Mouse (Mus musculus): ENCODE results near the gene Slc2a5. TPM values are rescaled to one million over a fixed set of nuclear protein-coding genes. Genes with fewer than 3 reads are reported as not detected.

Slc2a5 gene
- polyA plus RNA-seq, 1 experiment from 2014 or later = 1.8 TPM

DNA sequence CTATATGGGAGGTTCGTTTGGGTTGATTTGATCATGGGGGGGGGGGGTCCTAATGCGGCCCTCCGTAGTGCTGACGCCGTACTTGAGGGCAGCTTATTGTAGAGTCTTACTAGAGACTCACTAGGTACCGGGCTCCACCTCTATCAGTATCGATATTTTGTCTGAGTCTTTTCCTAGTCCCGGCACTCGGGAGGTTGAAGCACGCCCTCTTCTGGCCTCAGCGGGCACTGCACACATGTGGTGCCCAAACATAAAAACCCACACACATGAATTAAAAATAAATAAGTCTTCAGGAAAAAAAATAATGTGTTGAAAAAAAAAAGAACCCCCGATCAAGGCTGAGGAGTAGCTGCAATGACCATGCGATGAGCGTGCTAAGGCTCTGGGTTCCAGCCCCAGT lies 54.9 kb downstream of the Slc2a5 start:
- Histone ChIP-seq H3K4me3 (ENCODE audit: low read depth, low read length) (no peak overlapping the region), H3K9ac (ENCODE audit: low read length) (no peak overlapping the region), H3K36me3 (ENCODE audit: control insufficient read depth, insufficient read depth, low read length) (no peaks in the 10 kb centered on the region), H3K4me1 (ENCODE audit: control insufficient read depth, insufficient read depth, low read length) (no peaks in the 10 kb centered on the region), H3K9me3 (ENCODE audit: control insufficient read depth, low read length) (no peaks in the 10 kb centered on the region), H3K27me3 (ENCODE audit: control insufficient read depth, insufficient read depth, low read length) (no peaks in the 10 kb centered on the region), H3K4me2 (ENCODE audit: low read depth, severe bottlenecking) (no peak overlapping the region), H3K27ac (replicated peaks; ENCODE audit: low read depth, low read length) (no peak overlapping the region)
- 91% methylated on average over 14 of the region's 14 CpGs for WGBS
- ATAC-seq (ENCODE audit: insufficient number of reproducible peaks, low FRiP score, low TSS enrichment, low read depth) (no peak), DNase-seq (ENCODE audit: low spot score) (no peak)

DNA sequence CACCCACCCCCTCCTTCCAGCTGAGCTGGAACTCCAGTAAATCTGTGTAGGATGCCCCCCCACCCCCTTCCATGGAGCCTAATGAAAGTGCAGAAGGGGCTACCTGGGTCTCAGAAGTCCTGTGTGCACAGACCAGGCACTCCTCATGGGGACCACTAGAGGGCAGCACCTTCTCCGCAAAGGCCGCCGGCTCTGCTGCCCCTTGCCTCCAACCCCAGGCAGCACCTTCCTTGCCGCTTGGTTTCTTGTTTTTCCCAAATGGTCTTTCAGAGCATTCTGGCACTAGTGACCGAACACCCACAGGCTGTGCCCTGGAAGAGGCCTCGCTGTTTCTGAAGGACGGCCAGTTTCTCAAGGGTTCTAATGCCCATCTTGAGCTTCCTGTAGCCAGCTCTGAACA lies 57.5 kb downstream of the Slc2a5 start:
- no peak overlapping the region; the same call in 1 of the 2 replicates for H3K9ac ChIP-seq (ENCODE audit: low read length)
- ATAC-seq (ENCODE audit: insufficient number of reproducible peaks, low FRiP score, low TSS enrichment, low read depth) (no peak), DNase-seq (ENCODE audit: low spot score) (peak; percentile 77)
- H3K4me3 ChIP-seq (ENCODE audit: low read depth, low read length) = no peak overlapping the region
- no peak overlapping the region for H3K4me2 ChIP-seq (ENCODE audit: low read depth, severe bottlenecking)
- H3K27me3 ChIP-seq (ENCODE audit: control insufficient read depth, insufficient read depth, low read length) = no peaks in the 10 kb centered on the region
- no peak overlapping the region for H3K27ac ChIP-seq (replicated peaks; ENCODE audit: low read depth, low read length)
- H3K9me3 ChIP-seq (ENCODE audit: control insufficient read depth, low read length) = no peaks in the 10 kb centered on the region; the same call in 1 of the 2 replicates
- H3K36me3 ChIP-seq (ENCODE audit: control insufficient read depth, insufficient read depth, low read length) = no peaks in the 10 kb centered on the region
- no peaks in the 10 kb centered on the region for H3K4me1 ChIP-seq (ENCODE audit: control insufficient read depth, insufficient read depth, low read length)
- 9% methylated on average over 7 of the region's 7 CpGs for WGBS

DNA sequence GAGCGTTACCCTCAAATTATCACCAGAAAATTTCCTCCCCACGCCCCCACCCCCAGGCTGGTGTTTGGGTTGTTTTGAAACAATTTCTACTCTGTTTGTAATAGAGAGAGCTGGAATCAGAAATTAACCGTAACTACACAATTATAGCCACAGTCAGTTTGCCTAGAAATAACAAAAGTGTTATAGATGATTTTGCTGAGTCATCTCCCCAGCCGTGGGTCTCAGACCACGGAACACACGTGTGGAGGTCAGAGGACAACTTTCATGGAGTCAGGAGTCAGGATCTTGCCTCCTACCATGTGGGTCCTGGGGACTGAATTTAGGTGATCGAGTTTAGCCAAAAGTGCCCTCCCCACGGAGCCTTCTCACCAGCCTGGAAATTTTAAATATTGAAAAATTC lies 58.0 kb downstream of the Slc2a5 start:
- H3K36me3 ChIP-seq (ENCODE audit: control insufficient read depth, insufficient read depth, low read length) = no peaks in the 10 kb centered on the region
- no peak overlapping the region for H3K4me2 ChIP-seq (ENCODE audit: low read depth, severe bottlenecking)
- H3K9me3 ChIP-seq (ENCODE audit: control insufficient read depth, low read length) = no peaks in the 10 kb centered on the region; the same call in 1 of the 2 replicates
- 72% methylated on average over 8 of the region's 8 CpGs for WGBS
- no peak for DNase-seq (ENCODE audit: low spot score)
- H3K27ac ChIP-seq (replicated peaks; ENCODE audit: low read depth, low read length) = no peak overlapping the region
- no peak overlapping the region for H3K4me3 ChIP-seq (ENCODE audit: low read depth, low read length)
- no peak for ATAC-seq (ENCODE audit: insufficient number of reproducible peaks, low FRiP score, low TSS enrichment, low read depth)
- no peaks in the 10 kb centered on the region for H3K4me1 ChIP-seq (ENCODE audit: control insufficient read depth, insufficient read depth, low read length)
- no peaks in the 10 kb centered on the region for H3K27me3 ChIP-seq (ENCODE audit: control insufficient read depth, insufficient read depth, low read length)
- H3K9ac ChIP-seq (ENCODE audit: low read length) = no peak overlapping the region

DNA sequence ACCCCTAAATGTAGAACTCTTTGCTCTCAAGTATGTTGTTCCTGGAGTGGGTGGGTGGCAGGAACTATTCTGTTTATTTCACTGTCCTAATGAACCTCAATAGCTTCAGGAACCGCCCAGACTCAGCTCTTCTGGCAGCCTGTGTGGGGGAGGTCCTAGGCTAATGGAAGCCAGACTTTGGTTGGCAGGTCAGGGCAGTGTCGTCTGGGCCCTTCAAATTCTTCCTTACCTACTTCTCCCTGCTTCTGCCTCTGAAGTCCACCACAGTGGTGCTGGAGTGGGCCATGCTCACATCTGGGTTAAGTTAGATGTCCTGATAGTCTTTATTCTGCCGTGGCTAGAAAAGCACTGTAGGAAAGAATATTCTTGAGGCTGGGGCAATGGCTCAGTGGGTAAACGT lies 59.0 kb downstream of the Slc2a5 start:
- peak; percentile 50 for DNase-seq (ENCODE audit: low spot score)
- no peaks in the 10 kb centered on the region for H3K27me3 ChIP-seq (ENCODE audit: control insufficient read depth, insufficient read depth, low read length)
- no peaks in the 10 kb centered on the region for H3K4me1 ChIP-seq (ENCODE audit: control insufficient read depth, insufficient read depth, low read length)
- no peak for ATAC-seq (ENCODE audit: insufficient number of reproducible peaks, low FRiP score, low TSS enrichment, low read depth)
- H3K4me2 ChIP-seq (ENCODE audit: low read depth, severe bottlenecking) = no peak overlapping the region
- H3K9me3 ChIP-seq (ENCODE audit: control insufficient read depth, low read length) = no peaks in the 10 kb centered on the region; the same call in 1 of the 2 replicates
- H3K9ac ChIP-seq (ENCODE audit: low read length) = no peak overlapping the region
- no peaks in the 10 kb centered on the region for H3K36me3 ChIP-seq (ENCODE audit: control insufficient read depth, insufficient read depth, low read length)
- 20% methylated on average over 4 of the region's 4 CpGs for WGBS
- no peak overlapping the region for H3K27ac ChIP-seq (replicated peaks; ENCODE audit: low read depth, low read length)
- no peak overlapping the region for H3K4me3 ChIP-seq (ENCODE audit: low read depth, low read length)

DNA sequence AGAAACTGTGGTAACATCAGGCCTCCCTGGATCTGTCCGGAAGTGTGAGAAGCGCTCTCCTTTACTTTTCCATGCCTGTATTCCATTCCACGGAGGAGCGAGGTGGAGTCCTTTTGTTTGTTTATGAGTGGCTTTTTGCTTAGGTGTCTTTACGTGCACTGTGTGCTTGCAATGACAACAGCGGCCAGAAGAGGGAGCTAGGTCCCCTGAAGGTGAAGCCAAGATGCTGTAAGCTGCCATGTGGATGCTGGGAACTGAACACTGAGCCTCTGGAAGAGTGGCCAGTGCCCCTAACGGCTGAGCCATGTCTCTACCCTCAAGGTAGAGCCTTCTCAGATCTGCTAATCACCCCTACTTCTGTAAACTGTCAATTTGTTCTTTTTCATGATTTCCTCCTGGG lies 62.2 kb downstream of the Slc2a5 start:
- H3K27ac ChIP-seq (replicated peaks; ENCODE audit: low read depth, low read length) = no peak overlapping the region
- no peaks in the 10 kb centered on the region for H3K27me3 ChIP-seq (ENCODE audit: control insufficient read depth, insufficient read depth, low read length)
- no peak overlapping the region for H3K4me3 ChIP-seq (ENCODE audit: low read depth, low read length)
- H3K9ac ChIP-seq (ENCODE audit: low read length) = no peak overlapping the region
- 85% methylated on average over 7 of the region's 7 CpGs for WGBS
- no peak overlapping the region for H3K4me2 ChIP-seq (ENCODE audit: low read depth, severe bottlenecking)
- no peaks in the 10 kb centered on the region for H3K36me3 ChIP-seq (ENCODE audit: control insufficient read depth, insufficient read depth, low read length)
- no peaks in the 10 kb centered on the region for H3K4me1 ChIP-seq (ENCODE audit: control insufficient read depth, insufficient read depth, low read length)
- DNase-seq (ENCODE audit: low spot score) = no peak
- H3K9me3 ChIP-seq (ENCODE audit: control insufficient read depth, low read length) = no peaks in the 10 kb centered on the region; the same call in 1 of the 2 replicates
- ATAC-seq (ENCODE audit: insufficient number of reproducible peaks, low FRiP score, low TSS enrichment, low read depth) = no peak

DNA sequence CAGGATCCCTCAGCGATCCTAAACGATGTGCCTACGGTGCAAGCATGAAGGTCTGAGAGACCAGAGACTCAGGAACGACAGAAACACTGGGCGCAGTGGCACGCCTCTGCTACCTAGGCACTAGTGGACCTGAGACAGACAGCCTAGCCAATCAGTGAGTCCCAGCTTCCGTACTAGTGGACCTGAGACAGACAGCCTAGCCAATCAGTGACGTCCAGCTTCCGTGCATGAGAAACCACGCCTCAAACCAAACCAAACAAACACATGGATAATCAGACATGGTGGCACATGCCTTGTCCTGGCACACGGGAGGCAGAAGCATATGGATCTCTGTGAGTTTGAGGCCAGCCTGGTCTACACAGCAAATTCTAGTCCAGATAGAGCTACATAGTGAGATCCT lies 69.2 kb downstream of the Slc2a5 start:
- no peak for DNase-seq (ENCODE audit: low spot score)
- H3K4me3 ChIP-seq (ENCODE audit: low read depth, low read length) = no peak overlapping the region
- no peaks in the 10 kb centered on the region for H3K4me1 ChIP-seq (ENCODE audit: control insufficient read depth, insufficient read depth, low read length)
- H3K9ac ChIP-seq (ENCODE audit: low read length) = no peak overlapping the region
- H3K9me3 ChIP-seq (ENCODE audit: control insufficient read depth, low read length) = no peaks in the 10 kb centered on the region
- H3K36me3 ChIP-seq (ENCODE audit: control insufficient read depth, insufficient read depth, low read length) = no peaks in the 10 kb centered on the region
- H3K27me3 ChIP-seq (ENCODE audit: control insufficient read depth, insufficient read depth, low read length) = no peaks in the 10 kb centered on the region
- WGBS = 48% methylated on average over 11 of the region's 11 CpGs
- H3K27ac ChIP-seq (replicated peaks; ENCODE audit: low read depth, low read length) = no peak overlapping the region
- ATAC-seq (ENCODE audit: insufficient number of reproducible peaks, low FRiP score, low TSS enrichment, low read depth) = no peak
- no peak overlapping the region for H3K4me2 ChIP-seq (ENCODE audit: low read depth, severe bottlenecking)

DNA sequence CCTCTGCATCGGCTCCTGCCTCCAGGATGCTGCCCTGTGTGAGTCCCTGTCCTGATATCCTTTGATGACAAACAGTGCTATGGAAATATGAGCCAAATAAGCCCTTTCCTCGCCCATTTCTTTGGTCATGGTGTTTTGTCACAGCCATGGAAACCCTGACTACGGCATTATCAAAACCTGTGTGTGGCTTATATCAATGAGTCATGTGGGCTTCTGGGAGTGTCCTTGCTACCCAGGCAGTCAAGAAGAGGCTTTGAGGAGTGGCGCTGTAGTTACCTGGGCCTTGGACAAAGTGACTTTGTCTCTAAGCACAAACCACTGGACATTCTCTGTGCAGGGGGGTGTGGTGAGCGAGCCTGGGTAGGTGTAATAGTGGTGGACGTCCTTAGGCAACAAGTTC lies 73.1 kb downstream of the Slc2a5 start:
- H3K4me1 ChIP-seq (ENCODE audit: control insufficient read depth, insufficient read depth, low read length) = no peaks in the 10 kb centered on the region
- no peak for ATAC-seq (ENCODE audit: insufficient number of reproducible peaks, low FRiP score, low TSS enrichment, low read depth)
- 83% methylated on average over 6 of the region's 6 CpGs for WGBS
- H3K4me2 ChIP-seq (ENCODE audit: low read depth, severe bottlenecking) = no peak overlapping the region
- no peaks in the 10 kb centered on the region for H3K27me3 ChIP-seq (ENCODE audit: control insufficient read depth, insufficient read depth, low read length)
- no peak overlapping the region for H3K27ac ChIP-seq (replicated peaks; ENCODE audit: low read depth, low read length)
- DNase-seq (ENCODE audit: low spot score) = no peak
- no peaks in the 10 kb centered on the region for H3K36me3 ChIP-seq (ENCODE audit: control insufficient read depth, insufficient read depth, low read length)
- H3K4me3 ChIP-seq (ENCODE audit: low read depth, low read length) = no peak overlapping the region
- H3K9me3 ChIP-seq (ENCODE audit: control insufficient read depth, low read length) = no peaks in the 10 kb centered on the region
- no peak overlapping the region for H3K9ac ChIP-seq (ENCODE audit: low read length)

Other genes starting within 250 kb of the Slc2a5 start
- gene Spsb1, start 164.2 kb upstream of the Slc2a5 start, polyA plus RNA-seq (2014; fragmentation: Nextera tagmentation; extraction: Ambion mirVana) = 12.8 and 16.4 TPM in 2 replicates
- gene H6pd, start 110.3 kb upstream of the Slc2a5 start, polyA plus RNA-seq (2014; fragmentation: Nextera tagmentation; extraction: Ambion mirVana) = 3.5 and 3.9 TPM in 2 replicates
- gene Gpr157, start 31.9 kb upstream of the Slc2a5 start, polyA plus RNA-seq (2014; fragmentation: Nextera tagmentation; extraction: Ambion mirVana) = 0.29 and 0.47 TPM in 2 replicates
- gene Slc2a7, start 29.7 kb downstream of the Slc2a5 start, polyA plus RNA-seq (2014; fragmentation: Nextera tagmentation; extraction: Ambion mirVana) = not detected in 2 replicates
- gene Car6, start 82.0 kb downstream of the Slc2a5 start, polyA plus RNA-seq (2014; fragmentation: Nextera tagmentation; extraction: Ambion mirVana) = 0.09 and 0.34 TPM in 2 replicates
- 2,196 and 2,311 TPM in 2 replicates for gene Eno1, start 117.4 kb downstream of the Slc2a5 start, polyA plus RNA-seq (2014; fragmentation: Nextera tagmentation; extraction: Ambion mirVana)
- gene Rere, start 162.4 kb downstream of the Slc2a5 start, polyA plus RNA-seq (2014; fragmentation: Nextera tagmentation; extraction: Ambion mirVana) = 37.9 and 44.9 TPM in 2 replicates

Data from limb, embryonic 11.5 days (tissue).